Mouse (Mus musculus): ENCODE measurements around the gene Prox2.
A peak's percentile ranks its signal among the peaks of the same experiment; 100 is the strongest.

Gene Prox2

DNA sequence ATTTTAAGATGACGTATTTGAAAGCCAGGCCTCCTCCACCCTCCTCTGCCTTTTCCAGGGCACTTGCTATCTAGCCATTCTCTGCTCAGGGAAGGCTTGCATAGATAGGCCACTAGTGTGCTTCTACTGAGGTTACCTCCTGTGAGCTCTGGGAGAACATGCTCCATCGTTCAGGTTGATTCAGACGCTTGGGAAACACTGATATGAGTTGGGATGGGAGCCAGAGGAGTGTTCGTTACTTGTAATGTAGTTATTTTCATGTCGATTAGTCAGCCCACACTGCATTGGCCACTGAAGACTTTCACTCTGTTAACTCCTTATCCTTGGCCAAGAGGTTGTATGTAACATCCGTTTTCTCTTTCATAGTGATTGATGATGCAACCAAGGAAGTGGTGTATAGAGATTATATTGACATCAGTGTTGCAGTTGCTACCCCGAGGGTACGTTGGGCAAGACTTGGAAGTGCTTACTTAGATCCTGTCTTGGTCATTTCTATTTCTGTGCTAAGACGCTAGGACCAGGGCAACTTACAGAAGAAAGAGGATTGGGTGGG lies 18.9 kb upstream of the Prox2 start:
- no peak for DNase-seq

DNA sequence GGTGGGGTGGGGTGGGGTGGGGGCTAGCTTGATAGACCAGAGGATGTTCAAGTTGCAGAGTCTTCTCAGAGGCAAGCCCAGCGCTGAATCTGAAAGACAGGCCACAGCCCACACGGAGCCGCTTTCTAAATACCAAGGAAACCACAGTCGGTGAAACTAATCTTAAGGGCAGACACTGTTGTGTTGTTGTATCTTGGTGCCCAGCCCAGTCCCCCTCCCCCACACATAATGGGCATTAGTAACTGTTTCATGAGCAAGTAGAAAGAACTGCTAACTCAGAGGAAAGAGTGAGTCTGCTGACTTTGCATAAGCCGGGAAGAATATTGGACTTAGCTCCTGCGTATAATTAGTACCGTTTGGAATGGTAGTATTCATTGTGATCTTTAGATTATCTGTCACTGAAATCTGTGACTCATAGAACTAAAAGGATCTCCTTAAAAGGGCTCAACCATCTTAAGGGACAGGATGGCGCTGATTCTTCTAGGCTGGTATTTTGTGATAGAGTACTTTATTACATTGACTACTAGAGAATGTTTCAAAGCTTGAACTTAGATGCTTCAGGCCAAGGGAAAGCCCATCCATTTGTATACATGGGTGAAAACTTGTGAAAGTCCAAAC lies 16.5 kb upstream of the Prox2 start:
- DNase-seq, result no peak

DNA sequence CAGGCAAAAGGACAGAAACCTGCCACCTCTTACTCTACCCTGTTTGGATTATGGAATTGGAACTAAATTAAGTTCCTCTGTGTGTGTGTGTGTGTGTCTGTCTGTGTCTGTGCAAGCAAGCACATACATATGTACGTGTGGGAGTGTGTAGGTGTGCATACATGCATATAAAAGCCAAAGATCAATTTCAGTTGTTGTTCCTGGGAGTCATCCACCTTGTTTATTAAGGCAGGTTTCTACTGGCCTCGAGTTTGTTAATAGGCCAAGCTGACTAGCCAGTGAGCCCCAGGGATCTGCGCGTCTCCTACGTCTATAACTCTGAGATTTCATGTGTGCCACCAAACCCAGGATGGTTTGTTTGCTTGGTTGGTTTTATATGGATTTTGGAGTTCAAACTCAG lies 14.2 kb upstream of the Prox2 start:
- no peak for DNase-seq

DNA sequence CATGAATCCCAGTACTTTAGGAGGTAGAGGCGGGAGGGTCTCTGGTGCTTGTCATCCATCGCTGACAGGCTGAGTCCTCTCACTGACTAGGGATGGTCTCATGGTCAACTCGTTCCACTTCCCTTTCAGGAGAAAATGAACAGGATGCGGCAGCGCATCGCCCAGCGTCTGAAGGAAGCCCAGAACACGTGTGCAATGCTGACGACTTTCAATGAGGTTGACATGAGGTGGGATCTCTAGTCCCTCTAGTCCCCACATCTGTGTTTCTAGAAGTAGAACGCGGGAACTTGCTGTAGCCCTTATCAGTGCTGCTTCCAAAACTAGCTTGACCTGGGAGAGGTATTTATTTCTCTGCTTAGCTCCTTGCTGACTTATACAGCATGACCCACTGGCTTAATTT lies 13.1 kb upstream of the Prox2 start:
- no peak for DNase-seq

DNA sequence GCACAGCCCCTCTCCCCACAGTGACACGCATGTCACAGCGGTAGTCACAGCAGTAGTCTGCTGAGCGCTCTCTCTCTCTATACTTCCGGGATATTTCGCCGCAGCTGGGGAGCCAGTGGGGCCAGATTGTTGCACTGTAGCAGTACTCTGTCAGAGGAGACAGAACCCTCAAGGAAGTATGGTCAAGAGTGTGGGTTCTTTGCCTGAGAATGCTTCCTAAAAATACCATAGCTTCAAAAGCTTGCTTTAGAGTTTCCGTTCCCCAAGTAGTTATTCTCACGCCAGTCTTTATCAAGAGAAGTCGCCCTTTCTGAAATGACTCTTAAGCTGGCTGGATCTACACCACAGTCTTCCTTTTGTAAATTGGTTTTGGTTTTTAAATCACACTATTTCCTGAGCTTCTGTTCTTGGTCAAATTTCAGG lies 12.6 kb upstream of the Prox2 start:
- DNase-seq, result peak; percentile 61 to 75

DNA sequence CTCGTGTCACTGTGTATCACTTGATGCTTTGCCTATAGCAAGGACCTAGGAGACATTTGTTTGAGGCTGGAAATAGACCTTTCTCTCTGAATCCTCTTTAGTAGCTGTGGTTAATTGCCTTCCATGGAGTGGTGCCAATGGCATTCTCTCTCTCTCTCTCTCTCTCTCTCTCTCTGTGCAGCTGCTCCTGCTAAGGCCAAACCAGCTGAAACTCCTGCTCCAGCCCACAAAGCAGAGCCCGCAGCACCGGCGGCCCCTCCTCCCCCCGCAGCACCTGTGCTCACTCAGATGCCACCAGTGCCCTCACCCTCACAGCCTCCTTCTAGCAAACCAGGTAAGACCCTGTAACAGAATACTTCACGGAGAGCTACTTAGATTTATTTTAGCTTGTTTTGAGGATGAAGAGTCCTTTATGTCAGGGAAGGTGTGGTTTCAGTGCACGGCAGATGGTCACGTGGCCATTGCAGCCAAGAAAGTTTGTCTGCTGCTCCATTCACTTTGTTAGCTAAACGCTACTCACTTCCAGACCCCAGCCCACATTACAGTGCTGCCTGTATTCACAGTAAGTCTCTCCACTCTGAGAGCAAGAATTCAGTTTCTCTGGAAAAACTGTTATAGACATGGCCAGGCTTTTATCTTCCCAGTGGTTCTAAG lies 11.4 kb upstream of the Prox2 start:
- peak; percentile 62 to 78 for DNase-seq

DNA sequence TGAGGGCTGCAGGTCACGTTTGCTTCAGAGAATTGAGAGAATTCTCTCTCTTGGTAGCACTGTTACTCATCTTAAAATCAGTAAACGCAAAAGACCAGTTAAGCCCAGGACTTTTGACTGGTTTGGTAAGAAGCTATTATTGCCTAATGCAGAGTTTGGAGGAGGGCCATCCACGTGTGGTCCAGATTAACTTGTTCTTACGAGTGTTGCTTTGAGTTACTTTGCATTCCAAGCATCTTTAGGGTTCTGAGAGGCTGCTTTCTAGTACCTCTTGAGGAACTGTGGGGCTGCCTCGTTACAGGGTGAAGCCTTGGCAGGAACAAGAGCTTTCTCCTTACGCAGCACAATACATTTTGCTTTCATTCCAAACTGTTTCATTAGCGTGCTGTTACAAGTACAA lies 5.1 kb upstream of the Prox2 start:
- no peak for DNase-seq

DNA sequence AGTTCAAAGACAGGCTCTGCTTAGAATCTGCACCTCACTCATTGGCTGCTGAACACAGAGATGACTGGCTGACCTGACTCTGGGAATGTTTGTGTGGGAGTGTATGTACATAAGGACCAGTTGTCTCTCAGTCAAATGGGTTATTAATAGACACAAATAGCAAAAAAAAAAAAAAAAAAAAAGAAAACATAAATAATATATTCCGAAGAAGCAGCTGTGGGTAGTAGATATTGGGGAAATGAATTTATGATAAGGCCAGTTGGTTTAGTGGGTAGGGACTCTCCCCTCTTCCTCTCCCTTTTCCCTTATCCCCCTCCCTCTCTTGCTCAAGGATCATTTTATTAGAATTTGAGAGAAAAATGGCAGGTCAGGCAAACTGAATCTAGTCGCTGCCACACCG lies 3.4 kb upstream of the Prox2 start:
- DNase-seq, result no peak

DNA sequence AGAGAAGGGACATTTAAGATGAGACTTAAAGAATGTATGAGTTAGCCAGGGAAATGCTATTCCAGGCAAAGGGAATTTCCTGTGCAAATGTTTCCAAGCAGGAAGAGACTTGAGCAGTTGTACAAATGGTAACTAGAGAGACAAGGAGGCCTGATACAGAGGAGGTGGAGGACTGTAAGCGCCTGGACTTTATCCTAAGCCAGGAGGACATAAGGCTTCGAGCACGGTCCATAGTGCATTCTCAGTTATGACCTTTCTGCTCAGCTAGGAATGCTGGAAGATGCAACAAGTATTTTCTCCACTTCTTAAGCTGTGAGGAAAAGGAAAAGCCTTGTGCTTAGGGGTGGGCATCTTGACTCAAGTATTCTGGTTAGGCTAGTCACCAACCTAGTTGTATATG lies 2.8 kb upstream of the Prox2 start:
- no peak for DNase-seq

DNA sequence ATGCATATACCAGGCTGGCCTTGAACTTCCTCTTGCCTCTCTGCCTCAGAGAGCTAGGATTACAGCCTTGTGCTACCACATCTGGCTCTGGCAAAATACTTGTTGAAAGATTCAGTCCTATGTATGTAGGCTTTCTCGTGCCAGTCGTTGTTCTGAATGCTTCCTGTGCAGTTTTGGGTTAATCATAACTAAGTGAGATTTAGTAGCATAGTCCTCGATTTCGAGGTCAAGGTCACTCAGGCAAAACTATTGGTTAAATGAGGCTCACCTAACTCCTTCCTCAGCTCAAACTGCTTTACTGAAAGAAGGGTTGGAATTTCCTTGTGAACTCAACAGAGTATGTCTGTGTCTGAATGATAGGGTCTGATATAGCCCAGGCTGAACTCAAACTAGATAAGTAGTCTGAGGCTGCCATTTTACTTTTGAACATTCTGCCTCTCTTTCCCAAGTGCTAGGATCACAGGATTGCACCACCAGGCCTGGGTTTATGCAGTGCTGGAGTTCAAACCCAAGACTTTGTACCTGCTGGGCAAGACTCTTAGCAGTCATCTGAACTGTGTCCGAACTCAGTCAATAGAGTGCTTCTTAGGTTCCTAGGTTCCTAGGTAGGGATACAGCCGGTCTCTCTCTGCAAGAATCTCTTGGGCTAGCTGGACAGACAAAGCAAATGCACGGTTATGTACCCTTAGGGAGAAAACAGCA lies 2.1 kb upstream of the Prox2 start:
- no peak for DNase-seq

DNA sequence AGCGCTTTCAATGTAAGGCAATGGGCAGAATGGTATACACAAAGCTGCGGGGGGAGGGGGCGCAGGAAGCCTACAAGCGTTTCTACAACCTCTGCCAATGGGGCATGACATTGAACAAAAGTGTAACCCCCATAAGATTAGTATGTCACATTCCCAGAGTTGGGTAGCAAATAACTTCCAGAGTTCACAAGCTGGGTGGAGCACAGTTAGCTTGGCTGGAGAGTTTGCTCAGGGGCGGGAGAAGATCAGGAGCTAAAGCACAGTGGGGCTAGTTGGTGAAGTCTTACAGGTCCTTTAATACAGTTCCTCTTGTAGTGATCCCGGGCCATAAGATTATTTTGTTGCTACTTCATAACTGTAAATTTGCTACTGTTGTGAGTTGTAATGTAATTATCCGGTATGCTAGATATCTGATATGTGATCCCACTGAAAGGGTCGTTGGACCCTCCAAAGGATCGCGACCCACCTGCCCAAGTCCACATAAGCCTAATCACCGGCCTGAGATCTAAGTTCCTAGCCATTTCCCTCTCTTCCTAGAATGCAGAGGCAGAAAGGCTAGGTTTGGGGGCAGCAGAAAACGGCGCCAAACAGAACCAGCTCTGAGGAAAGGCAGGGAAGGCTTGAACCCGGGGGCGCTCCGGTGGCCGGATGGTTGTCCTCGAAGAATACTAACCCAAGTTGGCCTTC lies 405 bp downstream of the Prox2 start:
- peak; percentile 23 to 32 for DNase-seq

DNA sequence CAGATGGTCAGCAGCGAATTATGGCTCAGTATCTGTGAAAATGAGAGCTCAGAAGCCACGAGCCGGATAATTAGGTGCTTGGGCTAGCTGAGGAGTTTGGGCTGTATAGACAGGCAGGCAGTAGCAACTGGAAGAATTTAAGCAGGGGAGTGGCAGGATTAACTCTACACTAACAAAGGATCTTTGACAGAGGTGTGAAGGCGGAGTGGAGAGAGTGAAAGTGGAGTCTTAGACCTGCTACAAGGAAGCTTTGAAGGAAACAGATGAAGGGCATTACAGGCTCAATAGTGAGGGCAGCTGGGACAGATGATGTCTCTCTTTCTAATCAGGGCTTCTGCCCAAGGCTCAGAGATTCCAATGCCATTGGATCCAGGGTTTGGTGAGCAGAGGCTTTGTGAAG lies 1.1 kb downstream of the Prox2 start:
- no peak for DNase-seq

DNA sequence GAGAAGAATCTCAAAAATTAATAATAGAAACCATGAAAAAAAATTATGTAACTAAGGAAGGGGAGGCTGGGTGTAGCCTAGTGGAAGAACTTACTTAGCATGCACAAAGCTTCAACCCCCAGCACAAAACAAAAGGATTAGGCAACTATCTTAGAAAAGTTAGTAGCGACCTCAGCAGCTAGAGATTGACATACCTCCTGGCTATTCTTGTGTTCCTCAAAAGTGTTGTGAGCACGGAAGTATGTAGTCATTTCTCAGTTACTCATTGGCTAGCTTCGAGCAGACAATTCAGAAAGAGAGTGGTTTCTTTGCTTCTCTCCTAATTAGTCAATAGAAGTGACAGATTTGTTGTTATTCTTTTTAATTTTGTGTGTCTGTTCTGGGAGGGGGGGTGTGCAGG lies 1.9 kb downstream of the Prox2 start:
- DNase-seq, result no peak

DNA sequence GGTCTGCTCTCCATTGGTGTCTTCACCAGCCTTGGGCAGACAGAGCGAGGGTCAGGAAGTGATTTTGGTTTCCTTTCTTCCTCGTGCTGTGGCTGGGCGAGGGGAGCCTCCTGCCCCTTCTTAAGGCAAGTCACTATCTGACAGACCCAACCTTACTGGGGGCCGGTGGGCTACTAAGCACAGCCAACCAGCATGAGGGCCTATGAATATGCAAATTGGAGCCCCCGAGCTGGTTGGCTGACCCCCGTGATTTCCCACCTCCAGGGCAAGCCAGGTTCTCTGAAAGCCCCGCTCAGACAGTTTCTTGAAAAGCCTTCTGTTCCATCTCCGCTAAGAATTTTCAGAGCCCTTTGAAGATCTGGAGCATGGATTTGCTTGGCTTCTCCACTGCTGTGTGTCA lies 4.3 kb downstream of the Prox2 start:
- DNase-seq, result no peak

DNA sequence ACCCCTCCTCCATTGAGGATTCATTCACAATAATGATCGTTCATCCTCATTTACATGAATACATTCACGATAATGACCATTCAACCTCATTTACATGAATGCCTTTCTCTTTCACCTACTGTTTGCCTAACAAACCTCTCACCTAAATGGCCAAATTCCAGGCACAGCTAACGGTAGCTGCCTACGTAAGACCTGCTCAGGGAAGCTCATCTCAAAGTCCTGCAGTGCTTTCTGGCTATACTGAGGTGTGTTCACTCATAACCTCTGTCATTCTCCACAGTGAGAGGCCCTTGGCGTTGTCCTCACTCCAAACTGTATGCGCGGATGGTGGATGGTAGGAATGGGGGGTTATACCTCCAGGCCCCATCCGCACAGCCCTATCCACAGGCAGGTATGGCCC lies 5.8 kb downstream of the Prox2 start:
- no peak for DNase-seq

DNA sequence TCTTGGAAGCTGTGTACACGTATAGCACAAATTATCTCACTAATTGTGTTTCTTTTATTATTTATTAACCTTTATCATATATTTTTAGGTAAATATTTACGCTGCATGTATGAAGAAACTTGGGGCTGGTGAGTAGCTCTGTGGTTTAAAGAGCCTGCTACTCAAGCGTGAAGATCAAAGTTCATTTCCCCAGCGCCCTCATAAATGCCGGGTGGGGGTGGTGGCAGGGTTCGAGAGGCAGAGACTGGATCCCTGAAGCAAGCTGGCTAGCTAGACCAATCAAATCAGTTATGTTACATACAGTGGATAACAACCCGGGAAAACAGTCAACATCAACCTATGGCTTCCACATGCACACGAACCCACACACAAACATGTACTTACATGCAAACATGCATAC lies 7.5 kb downstream of the Prox2 start:
- DNase-seq, result no peak

DNA sequence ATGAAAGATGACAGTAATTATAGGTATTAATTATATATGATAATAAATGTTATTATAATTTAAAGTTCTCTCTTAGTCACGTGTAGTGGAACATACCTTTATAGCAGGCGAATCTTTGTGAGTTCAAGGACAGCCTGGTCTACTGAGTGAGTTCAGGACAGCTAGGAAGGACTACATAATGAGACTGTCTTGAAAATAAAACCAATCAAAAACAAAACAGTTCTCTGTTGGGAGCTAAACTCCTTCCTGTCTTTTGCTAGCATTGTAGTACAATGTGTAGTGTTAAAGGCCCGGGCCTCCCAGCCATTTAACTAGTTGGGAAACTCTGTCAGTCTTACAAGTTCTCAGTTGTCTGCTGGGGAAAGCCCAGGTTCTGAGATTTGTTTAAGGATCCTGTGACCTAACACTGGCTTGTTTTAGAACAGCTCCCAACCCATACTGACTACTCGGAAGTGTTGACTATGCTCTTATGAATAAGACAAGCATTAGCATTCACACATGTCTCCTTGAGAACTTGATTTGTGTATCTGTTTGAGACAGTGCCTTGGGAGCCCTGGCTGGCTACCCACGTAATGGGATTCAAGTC lies 8.9 kb downstream of the Prox2 start:
- no peak for DNase-seq

DNA sequence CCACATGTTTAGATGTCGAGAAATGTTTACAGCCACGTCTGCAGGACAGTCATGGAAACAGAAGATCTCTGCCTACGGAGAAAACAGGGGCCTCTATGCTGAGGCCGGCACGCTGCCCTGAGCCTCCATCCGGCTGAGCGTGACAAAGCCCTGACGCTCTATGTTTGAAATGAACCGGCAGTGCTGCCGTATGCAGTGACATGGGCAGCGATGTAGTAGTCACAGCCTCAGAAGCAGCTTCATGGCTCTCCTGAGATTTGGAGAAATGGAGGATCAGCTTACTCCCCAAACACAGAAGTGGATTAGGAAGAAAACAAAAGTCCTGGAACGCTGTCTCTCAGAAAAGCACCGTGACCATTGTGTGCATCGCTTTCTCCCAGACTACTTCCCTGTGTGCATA lies 9.6 kb downstream of the Prox2 start:
- no peak for DNase-seq

DNA sequence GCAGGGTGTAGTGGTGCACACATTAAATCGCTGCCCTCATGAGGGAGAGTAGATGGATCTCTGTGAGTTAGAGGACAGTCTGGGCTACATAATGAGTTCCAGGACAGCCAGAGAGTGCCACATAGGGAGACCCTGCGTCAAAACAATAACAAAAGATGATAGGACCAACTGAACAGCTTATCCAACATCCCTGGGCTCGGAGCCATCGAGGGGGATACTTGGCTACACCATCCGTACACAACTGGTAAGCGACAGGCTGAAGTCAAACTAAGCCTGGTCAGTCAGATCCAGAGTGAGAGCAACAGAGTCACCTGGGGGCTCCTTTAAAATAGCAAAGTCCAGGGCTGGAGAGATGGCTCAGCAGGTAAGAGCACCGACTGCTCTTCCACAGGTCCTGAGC lies 14.7 kb downstream of the Prox2 start:
- no peak for DNase-seq

DNA sequence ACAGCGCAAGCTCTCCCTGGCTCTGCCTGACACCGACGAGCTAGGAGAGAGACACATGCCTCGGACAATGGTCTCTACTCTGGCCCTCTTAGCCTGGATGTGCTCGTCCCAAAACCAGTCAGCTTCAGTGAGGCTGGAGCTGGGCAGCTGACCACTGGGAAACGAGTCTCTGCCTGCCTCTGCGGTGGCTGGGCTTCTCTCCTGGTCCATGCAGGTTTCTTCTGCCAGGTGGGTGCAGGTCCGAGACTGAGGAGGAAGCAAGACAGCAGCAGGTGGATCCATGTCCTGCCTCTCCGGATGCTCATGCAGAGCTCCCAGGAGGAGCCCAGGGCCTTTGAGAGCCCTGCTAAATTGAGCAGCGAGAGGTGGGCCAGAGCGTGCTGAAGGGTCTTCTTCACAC lies 15.4 kb downstream of the Prox2 start:
- no peak for DNase-seq

DNA sequence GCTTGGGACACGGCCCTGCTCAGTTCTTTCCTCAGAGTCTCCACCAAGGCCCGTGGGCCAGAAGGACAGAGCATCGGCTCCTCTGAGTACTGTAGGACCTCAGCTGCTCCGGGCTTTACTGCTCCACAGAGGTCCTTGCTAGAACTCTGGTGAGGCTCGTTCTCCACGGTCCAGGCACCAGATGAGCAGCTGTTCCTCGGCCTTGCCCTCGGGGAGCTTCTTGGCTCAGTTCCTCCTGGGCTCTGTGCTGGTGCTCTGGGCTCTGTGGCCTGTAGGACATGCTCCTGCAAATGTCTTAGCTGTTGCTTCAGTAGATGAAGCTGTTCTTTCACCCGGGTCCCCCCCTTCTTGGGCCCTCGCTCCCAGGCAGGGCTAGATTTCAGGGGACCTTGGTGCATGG lies 15.9 kb downstream of the Prox2 start:
- no peak for DNase-seq

DNA sequence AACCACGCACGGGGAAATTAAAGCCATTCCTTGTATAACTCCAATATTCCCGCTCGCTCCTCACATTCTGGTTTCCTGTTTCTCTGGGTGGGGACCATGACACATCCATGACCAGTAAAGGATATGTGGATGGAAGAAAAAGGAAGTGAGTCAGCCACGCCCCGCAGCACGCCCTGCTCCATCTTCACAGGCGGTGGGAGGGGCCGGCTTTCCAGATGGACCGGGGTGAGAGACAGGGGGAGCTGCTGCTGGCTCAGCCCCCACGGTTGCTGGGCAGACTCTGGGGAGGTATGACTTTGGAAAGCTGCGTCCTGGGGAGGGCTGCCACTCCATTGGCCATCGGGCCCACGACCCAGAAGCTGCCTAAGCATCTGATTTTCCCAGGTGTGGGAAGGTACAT lies 16.5 kb downstream of the Prox2 start:
- DNase-seq, result no peak

DNA sequence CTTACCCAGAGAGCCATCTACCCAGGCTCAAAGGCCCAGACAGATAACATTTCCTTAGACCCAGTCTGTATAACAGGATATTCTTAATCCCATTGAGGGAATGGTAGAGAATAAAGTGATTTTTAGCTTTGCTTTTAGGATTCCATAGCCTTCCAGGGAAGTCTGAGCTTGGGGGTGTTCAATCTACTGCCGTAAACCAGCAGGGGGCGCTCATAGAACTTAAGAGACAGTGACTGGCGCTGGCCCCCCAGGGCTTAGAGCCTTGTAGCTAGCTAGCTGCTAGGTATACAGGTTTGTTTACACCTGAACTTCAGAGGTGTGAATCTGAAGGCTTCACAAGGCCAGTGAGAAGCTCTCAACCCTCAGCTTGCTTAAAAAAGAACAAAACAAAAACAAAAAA lies 18.3 kb downstream of the Prox2 start:
- DNase-seq, result peak; percentile 63 to 72

Measured in thymus, postnatal 36 days (tissue).